Mouse (Mus musculus): ENCODE data around the gene Gm10181. TPM values are rescaled to one million over a fixed set of nuclear protein-coding genes. Genes with fewer than 3 reads are reported as not detected.

Gene Gm10181
- not detected in 2 replicates for polyA plus RNA-seq (2015; fragmentation: Nextera tagmentation; extraction: Ambion mirVana)

DNA sequence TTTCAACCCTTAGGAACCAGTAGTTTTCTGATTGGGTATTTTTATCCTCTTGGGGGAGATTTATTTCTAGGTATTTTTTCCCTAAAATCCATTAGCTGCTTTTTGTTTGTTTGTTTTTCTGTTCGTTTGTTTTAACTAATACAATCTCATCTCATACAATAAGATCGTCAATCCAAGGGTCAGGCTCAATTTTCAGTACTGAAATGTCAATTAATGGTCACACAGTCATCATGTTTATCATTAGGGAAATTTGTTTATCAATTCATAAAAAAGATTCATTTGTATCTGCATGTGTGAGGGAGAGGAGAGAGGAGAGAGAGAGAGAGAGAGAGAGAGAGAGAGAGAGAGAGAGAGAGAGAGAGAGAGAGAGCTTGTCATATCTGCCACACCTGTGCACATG lies at the start of gene Gm10181:
Gene Gm10181, plus strand, starts transcription at position 301 of the 400 bp plus-strand sequence.
- Histone ChIP-seq H3K27me3 (no peaks in the 10 kb centered on the region), H3K9ac (no peak within 1 kb of the TSS), H3K4me1 (replicated peaks) (no peaks in the 10 kb centered on the region), H3K36me3 (no peaks in the 10 kb centered on the region), H3K4me2 (no peak within 1 kb of the TSS), H3K9me3 (no peaks in the 10 kb centered on the region), H3K27ac (no peak within 1 kb of the TSS), H3K4me3 (no peak within 1 kb of the TSS)
- 82% methylated on average over 2 of the region's 2 CpGs for WGBS
- ATAC-seq (ENCODE audit: low FRiP score): no peak

DNA sequence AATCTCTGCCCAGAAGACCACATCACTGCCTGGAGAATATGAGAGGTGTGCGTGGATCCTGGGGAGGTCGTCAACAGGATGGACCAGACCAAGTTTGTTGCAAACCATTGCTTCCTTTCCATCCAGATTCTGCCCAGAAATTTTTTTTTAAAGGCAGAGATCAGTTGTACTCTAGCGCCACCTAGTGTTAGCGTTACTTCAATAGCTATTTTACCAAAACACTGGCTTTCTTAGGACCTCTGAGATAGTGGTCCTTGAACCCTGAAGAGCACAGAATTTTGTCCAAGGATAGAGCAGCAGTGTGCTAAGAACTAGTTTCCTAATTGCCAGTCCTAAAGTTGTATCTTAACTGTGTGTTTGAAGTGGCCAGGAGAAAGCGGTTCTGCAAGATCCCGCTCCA lies 47.6 kb upstream of the Gm10181 start:
- Histone ChIP-seq H3K9me3 (no peaks in the 10 kb centered on the region), H3K4me1 (replicated peaks) (no peaks in the 10 kb centered on the region), H3K27me3 (no peaks in the 10 kb centered on the region), H3K4me2 (no peak overlapping the region), H3K27ac (no peak overlapping the region), H3K9ac (no peak overlapping the region), H3K4me3 (no peak overlapping the region), H3K36me3 (no peaks in the 10 kb centered on the region)
- WGBS: 28% methylated on average over 6 of the region's 6 CpGs
- no peak for ATAC-seq (ENCODE audit: low FRiP score)

DNA sequence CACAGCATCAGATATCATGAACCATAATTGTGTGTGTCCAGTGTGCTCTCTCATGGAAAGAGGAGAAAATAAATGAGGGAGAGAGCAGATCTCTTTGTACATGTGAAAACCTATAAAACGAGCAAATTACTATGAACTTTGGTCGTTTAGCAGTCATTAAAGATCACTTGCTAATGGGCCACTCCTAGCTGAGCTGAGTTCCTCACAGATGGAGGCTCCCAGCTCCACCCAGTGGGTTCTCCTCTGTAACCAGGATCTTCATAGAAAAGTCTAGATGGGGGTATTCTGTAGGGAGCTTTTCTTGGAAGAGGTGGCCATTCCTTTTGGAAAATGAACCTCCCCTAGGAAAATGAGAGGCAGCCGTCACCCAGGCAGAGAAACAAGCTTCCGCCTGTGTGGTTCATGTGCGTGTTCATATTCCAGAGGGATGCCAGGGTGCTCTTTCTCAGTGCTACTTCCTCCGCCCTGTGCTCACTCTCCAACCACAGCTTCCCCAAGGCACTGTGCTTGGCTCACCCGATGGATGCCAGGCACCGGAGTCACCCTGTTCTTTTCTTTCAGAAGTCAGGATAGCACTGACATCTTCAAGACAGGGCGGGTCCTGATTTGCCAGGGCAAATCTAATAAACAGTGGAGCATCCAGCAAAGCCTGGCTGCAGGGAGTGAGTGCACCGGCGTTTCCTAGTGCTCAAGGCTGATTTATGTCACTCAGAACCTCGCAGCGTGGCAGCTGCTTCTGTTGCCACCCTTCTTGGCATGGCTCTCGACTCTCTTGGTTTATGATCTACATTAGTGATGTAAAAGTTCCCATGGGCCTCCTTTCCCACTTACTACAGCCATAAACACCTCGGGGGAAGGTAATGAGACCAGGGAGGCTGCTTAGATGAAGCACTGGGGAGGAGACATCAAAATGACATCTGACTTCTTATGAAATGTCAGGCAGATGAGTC lies 46.8 kb upstream of the Gm10181 start:
- Histone ChIP-seq H3K27ac (no peak overlapping the region), H3K4me1 (replicated peaks) (no peaks in the 10 kb centered on the region), H3K36me3 (no peaks in the 10 kb centered on the region), H3K4me3 (no peak overlapping the region), H3K9ac (no peak overlapping the region), H3K27me3 (no peaks in the 10 kb centered on the region), H3K9me3 (no peaks in the 10 kb centered on the region), H3K4me2 (no peak overlapping the region)
- 68% methylated on average over 15 of the region's 15 CpGs for WGBS
- peak; percentile 36; the same call in 1 of the 2 replicates for ATAC-seq (ENCODE audit: low FRiP score)

DNA sequence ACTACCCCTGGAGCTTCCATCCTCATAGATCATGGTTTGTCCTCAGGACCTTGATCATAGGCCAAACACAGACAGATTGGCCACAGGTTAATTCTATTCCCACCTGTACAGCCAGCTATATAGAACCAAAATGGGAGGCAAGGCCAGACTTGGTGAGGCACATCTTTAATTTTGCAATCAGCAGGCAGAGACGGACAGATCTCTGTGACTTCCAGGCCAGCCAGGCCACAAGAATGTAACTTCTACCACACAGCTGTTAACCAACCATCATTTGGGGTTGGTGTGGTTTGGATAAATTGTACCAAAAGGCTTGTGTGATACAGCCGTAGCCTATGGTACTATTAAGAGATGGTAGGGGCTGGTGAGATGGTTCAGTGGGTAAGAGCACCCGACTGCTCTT lies 44.9 kb upstream of the Gm10181 start:
- Histone ChIP-seq H3K27me3 (no peaks in the 10 kb centered on the region), H3K4me1 (replicated peaks) (no peaks in the 10 kb centered on the region), H3K36me3 (no peaks in the 10 kb centered on the region), H3K4me3 (no peak overlapping the region), H3K27ac (no peak overlapping the region), H3K4me2 (no peak overlapping the region), H3K9ac (no peak overlapping the region), H3K9me3 (no peaks in the 10 kb centered on the region)
- 90% methylated on average over 3 of the region's 3 CpGs for WGBS
- no peak for ATAC-seq (ENCODE audit: low FRiP score)

DNA sequence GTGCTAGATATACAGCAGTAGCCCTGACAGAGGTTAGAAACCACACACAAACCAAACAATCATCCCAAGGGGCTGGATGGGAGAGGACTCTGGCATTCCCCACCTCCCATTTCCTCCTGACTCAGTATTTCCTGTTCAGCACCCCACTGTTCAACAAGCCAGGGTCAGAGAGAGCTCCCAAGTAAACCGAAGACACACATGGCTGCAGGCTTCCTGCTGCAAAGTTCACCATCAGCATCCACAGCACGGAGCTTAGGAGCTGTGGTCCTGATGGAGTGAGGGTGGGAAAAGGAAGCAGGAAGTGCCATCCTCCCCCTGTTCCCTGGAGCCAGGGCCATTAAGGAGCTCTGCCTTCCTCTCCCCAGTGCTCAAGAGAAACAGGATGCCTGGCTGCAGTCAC lies 40.9 kb upstream of the Gm10181 start:
- WGBS: 49% methylated on average over 2 of the region's 2 CpGs

DNA sequence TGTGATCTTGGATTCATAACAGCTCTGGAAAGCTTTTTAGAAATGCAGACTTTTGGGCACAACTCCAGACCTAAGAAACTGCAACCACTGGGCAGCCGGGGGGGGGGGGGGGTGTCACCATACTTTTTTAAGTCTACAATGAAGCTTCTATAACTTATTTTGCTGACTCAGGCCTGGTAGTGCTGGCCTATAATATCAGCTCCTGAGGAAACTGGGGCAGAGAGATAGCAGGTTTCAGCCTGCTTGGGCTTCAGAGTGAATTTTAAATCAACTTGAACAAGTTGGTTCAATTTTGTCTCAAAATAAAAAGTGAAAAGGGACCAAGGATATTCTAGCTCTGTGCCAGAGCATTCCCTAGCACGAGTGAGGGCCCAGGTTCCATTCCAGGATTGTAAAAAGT lies 40.3 kb upstream of the Gm10181 start:
- no peak for ATAC-seq (ENCODE audit: low FRiP score)
- no peak overlapping the region for H3K4me2 ChIP-seq
- H3K36me3 ChIP-seq: no peaks in the 10 kb centered on the region
- no peak overlapping the region for H3K4me3 ChIP-seq
- WGBS: 83% methylated on average over 2 of the region's 2 CpGs
- H3K9ac ChIP-seq: no peak overlapping the region
- no peaks in the 10 kb centered on the region for H3K4me1 ChIP-seq (replicated peaks)
- H3K27ac ChIP-seq: no peak overlapping the region
- no peaks in the 10 kb centered on the region for H3K27me3 ChIP-seq
- no peaks in the 10 kb centered on the region for H3K9me3 ChIP-seq

More for the DNA sequence above, 40.9 kb upstream of the Gm10181 start:
- no peak for ATAC-seq (ENCODE audit: low FRiP score)
- H3K36me3 ChIP-seq: no peaks in the 10 kb centered on the region
- no peaks in the 10 kb centered on the region for H3K27me3 ChIP-seq
- no peak overlapping the region for H3K4me2 ChIP-seq
- no peaks in the 10 kb centered on the region for H3K4me1 ChIP-seq (replicated peaks)
- no peak overlapping the region for H3K27ac ChIP-seq
- no peaks in the 10 kb centered on the region for H3K9me3 ChIP-seq
- H3K9ac ChIP-seq: 0 out of 2 replicates have a peak overlapping the region, but pooled peaks have one; percentile 24
- H3K4me3 ChIP-seq: no peak overlapping the region

DNA sequence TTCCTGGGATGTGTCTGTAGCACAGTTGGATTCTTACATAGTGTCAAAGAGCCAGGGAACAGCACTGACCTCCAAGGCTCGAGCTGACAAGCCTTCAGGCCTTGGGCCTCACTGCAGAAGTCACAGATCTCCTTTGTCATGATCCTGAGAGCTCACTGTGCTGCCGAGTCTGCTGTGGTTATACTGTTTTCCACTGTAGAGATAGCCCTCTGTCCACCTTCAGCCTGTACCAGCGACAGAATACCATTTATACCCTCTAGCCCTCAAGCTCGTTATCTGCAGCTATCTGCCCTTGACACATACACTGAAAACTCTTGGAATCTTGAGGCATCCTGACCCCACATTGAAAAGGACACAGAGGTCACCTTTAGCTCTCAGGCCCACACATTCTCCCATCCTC lies 37.3 kb upstream of the Gm10181 start:
- no peak overlapping the region for H3K4me2 ChIP-seq
- H3K36me3 ChIP-seq: no peaks in the 10 kb centered on the region
- H3K9ac ChIP-seq: no peak overlapping the region
- H3K27me3 ChIP-seq: no peaks in the 10 kb centered on the region
- 68% methylated on average over 4 of the region's 4 CpGs for WGBS
- H3K4me3 ChIP-seq: no peak overlapping the region
- ATAC-seq (ENCODE audit: low FRiP score): no peak
- no peaks in the 10 kb centered on the region for H3K4me1 ChIP-seq (replicated peaks)
- no peaks in the 10 kb centered on the region for H3K9me3 ChIP-seq
- H3K27ac ChIP-seq: no peak overlapping the region

DNA sequence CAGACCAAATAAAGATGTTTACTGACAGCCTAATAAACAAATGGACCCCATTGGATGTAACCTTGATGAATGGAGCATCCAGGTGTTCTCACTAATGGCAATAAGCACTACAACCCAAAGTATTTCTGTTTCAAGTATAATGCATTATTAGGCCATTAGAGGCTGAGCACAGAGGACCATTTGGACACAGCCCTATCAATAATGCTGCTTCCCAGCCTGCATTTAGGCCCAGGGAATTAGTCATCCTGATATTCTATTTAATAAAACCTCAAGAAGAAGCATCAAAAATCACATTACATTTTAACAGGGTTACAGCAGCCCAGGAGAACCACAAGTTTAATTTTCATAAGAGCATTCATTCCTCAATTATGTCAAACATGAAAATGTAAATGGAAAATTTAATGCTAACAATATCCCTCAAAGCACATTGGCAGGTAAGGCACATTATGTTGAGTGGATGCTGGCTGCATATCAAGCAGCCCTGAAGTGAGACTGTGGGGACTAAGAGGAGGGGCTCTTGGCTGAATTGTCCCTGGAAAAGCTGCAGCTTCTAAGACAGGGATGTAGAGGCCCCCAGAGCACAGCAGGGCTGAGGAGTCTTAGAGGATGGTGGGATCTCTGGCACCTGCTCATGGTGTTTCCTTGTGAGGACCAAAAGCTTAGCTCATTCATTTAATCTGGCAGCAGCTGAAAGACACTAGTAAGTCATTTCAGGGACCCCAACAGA lies 33.4 kb upstream of the Gm10181 start:
- Histone ChIP-seq H3K4me2 (no peak overlapping the region), H3K27me3 (no peaks in the 10 kb centered on the region), H3K9me3 (no peaks in the 10 kb centered on the region), H3K9ac (no peak overlapping the region), H3K36me3 (no peaks in the 10 kb centered on the region), H3K27ac (peak overlapping the region; percentile 5; the same call in 1 of the 2 replicates), H3K4me3 (no peak overlapping the region), H3K4me1 (replicated peaks) (no peaks in the 10 kb centered on the region)
- ATAC-seq (ENCODE audit: low FRiP score): peak; percentile 63

DNA sequence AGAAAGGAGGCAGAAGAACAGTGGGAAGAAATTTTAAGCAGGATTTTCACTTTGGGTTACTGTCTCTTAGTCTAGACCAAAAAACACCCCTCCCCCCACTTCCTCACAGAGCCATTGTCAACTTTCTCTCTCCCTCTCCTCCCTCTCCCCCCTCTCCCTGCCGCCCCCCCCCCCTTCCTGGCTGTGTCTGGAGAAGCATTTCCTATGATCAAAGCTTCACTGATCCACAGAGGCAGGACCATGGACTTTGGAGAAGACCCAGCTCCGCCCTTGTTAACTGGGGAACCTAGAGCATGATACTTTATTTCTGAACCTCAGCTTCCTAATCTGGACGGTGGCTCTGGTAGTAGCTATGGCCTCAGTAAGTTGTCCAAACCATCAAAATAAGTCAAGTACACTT lies 30.5 kb upstream of the Gm10181 start:
- no peak for ATAC-seq (ENCODE audit: low FRiP score)

DNA sequence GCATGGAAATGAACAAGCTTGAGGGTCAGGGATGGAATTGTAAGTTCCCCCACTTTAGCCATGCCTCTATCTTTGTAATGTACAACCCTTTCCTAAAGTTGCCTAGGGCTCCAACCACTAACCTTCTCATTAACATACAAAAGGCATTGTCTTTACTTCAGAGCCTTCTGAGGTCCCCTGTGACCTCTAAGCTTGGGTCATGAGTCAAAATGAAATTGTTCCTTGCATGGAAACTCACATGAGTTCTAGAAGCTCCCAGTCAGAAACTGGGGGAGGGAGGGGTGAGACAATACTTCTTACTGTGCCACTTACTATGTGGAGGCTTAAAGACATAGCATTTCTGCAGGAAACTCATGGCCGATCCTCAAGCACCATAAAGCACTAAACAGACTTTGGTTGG lies 16.6 kb upstream of the Gm10181 start:
- H3K4me2 ChIP-seq: no peak overlapping the region
- 94% methylated on average over 1 of the region's 1 CpGs for WGBS
- H3K4me1 ChIP-seq (replicated peaks): no peaks in the 10 kb centered on the region
- H3K27me3 ChIP-seq: no peaks in the 10 kb centered on the region
- no peaks in the 10 kb centered on the region for H3K36me3 ChIP-seq
- H3K9me3 ChIP-seq: no peaks in the 10 kb centered on the region
- H3K27ac ChIP-seq: no peak overlapping the region
- ATAC-seq (ENCODE audit: low FRiP score): no peak
- no peak overlapping the region for H3K4me3 ChIP-seq
- no peak overlapping the region for H3K9ac ChIP-seq

More for the DNA sequence above, 30.5 kb upstream of the Gm10181 start:
- no peaks in the 10 kb centered on the region for H3K36me3 ChIP-seq
- no peak overlapping the region for H3K9ac ChIP-seq
- H3K4me1 ChIP-seq (replicated peaks): no peaks in the 10 kb centered on the region
- H3K4me3 ChIP-seq: no peak overlapping the region
- no peaks in the 10 kb centered on the region for H3K27me3 ChIP-seq
- H3K4me2 ChIP-seq: no peak overlapping the region
- H3K27ac ChIP-seq: no peak overlapping the region
- H3K9me3 ChIP-seq: no peaks in the 10 kb centered on the region
- WGBS: 68% methylated on average over 2 of the region's 3 CpGs

DNA sequence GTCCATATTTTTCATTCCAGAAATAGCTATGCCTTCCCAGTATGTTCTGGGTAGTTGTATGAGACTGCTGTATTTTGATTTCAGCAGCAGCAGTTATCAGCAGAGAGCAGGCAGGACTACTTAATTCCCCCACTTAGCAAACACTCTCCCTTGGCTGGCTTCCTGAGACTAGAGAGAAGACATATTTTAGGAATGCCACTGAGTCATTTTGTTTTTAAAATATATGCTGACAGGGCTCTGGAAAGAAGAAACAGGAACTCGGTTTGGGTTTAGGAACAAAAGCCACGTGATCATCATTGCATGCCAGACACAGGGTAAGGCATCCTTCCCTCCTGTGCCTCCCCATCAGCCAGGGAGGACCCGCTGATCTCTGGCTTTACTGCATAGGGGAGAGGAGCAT lies 13.2 kb upstream of the Gm10181 start:
- no peaks in the 10 kb centered on the region for H3K27me3 ChIP-seq

DNA sequence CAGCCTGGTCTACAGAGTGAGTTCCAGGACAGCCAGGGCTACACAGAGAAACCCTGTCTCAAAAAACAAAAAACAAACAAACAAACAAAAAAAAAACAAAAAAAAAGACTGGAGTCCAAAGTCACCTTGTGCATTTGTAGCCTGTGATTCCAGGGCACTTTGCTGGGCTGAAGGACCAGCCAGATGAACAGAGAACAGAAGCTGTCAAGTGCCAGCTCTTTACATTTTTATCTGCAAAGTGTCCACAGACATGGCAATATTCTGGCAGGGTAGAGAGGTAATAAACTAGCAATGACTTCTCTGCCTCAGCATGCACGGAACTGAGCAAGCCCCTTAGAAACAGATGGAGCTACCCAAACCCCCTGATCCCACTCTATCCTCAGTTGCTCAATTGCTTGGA lies 12.7 kb upstream of the Gm10181 start:
- Histone ChIP-seq H3K4me2 (no peak overlapping the region), H3K9me3 (no peaks in the 10 kb centered on the region), H3K4me1 (replicated peaks) (no peaks in the 10 kb centered on the region), H3K9ac (no peak overlapping the region), H3K4me3 (no peak overlapping the region), H3K36me3 (no peaks in the 10 kb centered on the region), H3K27me3 (no peaks in the 10 kb centered on the region), H3K27ac (no peak overlapping the region)
- no peak for ATAC-seq (ENCODE audit: low FRiP score)
- 89% methylated on average over 1 of the region's 1 CpGs for WGBS

More for the DNA sequence above, 13.2 kb upstream of the Gm10181 start:
- 73% methylated on average over 3 of the region's 3 CpGs for WGBS
- Histone ChIP-seq H3K9ac (no peak overlapping the region), H3K27ac (no peak overlapping the region), H3K36me3 (no peaks in the 10 kb centered on the region), H3K4me1 (replicated peaks) (no peaks in the 10 kb centered on the region), H3K4me3 (no peak overlapping the region), H3K4me2 (no peak overlapping the region), H3K9me3 (no peaks in the 10 kb centered on the region)
- no peak for ATAC-seq (ENCODE audit: low FRiP score)
